ENCODE assay signal across 19 mouse cellular contexts in the genomic region with DNA sequence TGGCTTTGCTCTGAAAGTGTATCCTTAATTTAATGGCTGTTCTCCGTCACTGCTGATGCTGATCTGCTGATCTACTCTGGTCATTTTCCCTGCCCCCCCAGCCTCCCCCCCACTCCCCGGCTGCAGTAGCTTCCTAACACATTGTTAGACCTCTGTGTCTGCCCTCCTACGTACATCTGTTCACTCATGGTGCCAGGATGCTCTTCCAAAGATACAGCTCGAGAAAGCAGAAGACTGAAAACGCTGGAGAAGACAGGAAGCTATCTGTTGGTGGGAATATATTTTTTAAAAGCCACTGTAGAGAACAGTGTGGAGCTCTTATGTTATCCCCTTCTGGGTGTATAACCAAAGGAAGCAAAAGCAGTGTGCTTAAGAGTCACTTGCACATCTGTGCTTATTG. TPM values are rescaled to one million over a fixed set of nuclear protein-coding genes. Genes with fewer than 3 reads are reported as not detected.
DNase-seq lines count a peak whose midpoint lies in the region; ATAC-seq lines count a peak whose summit lies in the region.
"Had no signal": no experiment of that assay in that cellular context is flagged by ENCODE, and none has a peak within 500 bp of the region (broad histone marks: within the 10 kb centered on the region; RNA-seq: fewer than 3 reads in every experiment).

No protein-coding gene starts in this region.

- no peak for DNase-seq in frontal cortex, adult 2 months (ENCODE audit: extremely low spot score in 1 of 2, low spot score in 1 of 2)
- DNase-seq in brain, adult 2 months (ENCODE audit: low read depth, low spot score) = peak; percentile 73
- DNase-seq in telencephalon, adult 2 months (ENCODE audit: low read depth, low spot score) = peak; percentile 69
- DNase-seq: adrenal gland, adult 8-10 months; adrenal gland, postnatal 14 days; adrenal gland, postnatal 36 days; cerebellum, adult 11-12 months; cerebellum, adult 2 months; cerebellum, adult 9-10 months; cerebellum, postnatal 10 days; cerebellum, postnatal 25 days; forebrain, postnatal 0 days had no signal

- ATAC-seq in frontal cortex, adult (ENCODE audit: low TSS enrichment) = peak; percentile 77
- no peak for ATAC-seq in cerebellum, adult (ENCODE audit: insufficient number of reproducible peaks, low FRiP score, low TSS enrichment)
- ATAC-seq: activated CD4-positive, CD25-positive, alpha-beta regulatory T cell, adult 4 months; forebrain, embryonic 13.5 days; forebrain, embryonic 15.5 days; forebrain, postnatal 0 days; Patski had no signal

RNA-seq across cellular contexts. Expression of a gene that starts 7.3 kb away (rescaled TPM):
- polyA plus RNA-seq in frontal cortex, adult 2 months (2012; rRNA removed) = 45.8 and 52.6 TPM in 2 replicates
- polyA plus RNA-seq: G1E had no signal

Comparison
In these comparisons a context has a peak if more than half of its experiments do, and no peak if none do; other contexts are left out.
1. DNase-seq: peak in brain, adult 2 months (single experiment) and telencephalon, adult 2 months (single experiment); none in frontal cortex, adult 2 months (0 of 2).